Mouse (Mus musculus) right cerebral cortex, adult 18-20 months (tissue): ENCODE results near the gene Tmem266.
A peak's percentile ranks its signal among the peaks of the same experiment; 100 is the strongest.

Experiments used
- DNase-seq: peaks from one replicate; pipeline ENCODE4 v3.0.0; 2022; ENCODE audit warnings: mixed read lengths

Tmem266 gene

DNA sequence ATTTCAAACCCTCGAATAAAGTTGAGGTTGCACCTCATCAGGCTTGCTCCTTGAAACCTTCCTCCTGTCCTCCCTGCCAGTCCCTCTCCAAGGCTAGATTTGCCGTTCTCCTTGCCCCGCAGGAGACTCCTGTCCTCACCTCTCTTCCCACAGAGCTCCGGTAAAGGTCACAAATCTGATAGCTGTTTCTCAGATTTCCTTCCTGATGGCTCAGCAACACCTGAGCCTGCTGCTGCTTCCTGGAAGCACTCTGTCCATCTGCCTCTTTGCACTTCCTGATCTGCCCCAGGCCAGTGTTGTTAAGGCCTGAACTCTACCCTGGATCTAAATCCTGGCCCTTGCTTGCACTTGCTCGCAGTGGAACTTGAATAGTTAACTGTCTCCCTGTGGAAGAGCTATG is 5.8 kb downstream of the Tmem266 start:
- DNase-seq, result no peak

DNA sequence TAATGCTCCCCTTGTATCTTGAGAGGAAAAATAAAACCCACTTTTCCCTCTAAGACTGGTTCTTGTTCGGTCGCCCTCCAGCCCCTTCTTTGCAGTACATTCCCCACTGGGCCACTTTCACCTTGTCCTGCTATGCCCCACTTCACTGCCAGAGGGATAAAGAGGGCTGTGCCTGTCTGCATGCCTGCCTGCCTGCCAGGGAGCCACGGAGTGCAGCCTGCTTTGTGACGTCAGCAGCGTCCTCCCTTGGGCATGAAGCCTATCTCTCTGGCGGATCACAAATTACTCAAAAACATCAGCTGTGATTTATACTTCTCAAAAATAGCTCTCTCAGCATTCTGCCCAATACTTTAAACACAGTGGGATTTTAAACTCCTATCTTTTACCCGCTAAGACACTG is 6.2 kb downstream of the Tmem266 start:
- DNase-seq, result peak; percentile 33

DNA sequence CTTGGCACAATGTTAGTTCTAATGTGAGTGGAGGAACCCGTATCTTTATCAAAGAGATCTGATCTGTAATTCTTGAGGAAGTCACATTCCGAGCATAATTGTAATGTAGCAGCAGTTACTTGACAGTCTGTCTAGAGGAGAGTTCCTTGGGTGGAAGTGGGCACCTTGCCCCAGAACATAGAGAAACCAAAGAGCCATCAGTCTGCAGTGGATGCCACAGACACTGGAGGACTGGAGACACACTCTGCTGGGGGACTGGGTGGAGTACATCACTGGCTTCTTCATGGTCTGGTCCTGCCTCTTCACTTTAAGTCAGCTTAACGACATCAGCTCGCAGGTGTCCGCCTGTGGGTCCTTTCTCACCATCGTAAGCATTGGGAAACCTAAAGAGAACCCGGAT is 17.5 kb downstream of the Tmem266 start:
- DNase-seq, result no peak

DNA sequence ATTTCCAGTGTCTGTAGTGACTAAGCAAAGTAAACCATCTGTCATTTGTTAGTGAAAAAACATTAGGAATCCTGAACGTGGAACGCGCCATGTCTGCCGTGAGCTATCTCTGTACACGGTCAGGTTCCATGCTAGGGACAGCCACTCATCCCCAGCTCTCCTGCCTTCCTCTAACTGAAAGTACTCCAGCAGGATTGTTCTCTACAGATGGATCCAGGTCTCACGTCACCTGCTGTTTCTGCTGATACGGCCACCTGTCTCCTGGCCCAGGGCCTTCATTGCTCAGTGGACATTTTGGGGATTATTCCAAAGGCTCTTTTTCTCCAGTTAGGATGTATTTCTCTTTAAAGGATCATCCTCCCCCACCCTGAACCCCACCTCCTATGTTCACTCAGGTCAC is 18.6 kb downstream of the Tmem266 start:
- DNase-seq, result no peak

DNA sequence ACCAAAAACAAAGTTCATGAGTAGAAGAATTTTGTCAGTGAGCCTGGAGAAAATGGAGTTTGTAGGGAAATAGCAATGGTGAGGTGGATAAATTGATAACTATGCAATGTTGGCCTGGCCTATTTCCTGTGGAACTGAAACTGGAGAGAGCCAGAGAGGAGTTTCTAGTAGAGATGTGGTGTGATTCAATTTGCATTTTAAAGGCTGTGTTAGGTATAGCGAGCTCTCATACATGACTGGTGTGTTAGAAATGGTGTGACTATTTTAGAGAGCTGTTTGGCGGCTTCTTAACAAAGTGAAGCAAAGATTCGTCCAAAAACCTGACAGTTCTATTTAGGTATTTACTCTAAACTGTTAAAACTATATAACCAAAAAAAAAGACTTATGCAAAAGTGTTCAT is 22.0 kb downstream of the Tmem266 start:
- DNase-seq, result no peak

DNA sequence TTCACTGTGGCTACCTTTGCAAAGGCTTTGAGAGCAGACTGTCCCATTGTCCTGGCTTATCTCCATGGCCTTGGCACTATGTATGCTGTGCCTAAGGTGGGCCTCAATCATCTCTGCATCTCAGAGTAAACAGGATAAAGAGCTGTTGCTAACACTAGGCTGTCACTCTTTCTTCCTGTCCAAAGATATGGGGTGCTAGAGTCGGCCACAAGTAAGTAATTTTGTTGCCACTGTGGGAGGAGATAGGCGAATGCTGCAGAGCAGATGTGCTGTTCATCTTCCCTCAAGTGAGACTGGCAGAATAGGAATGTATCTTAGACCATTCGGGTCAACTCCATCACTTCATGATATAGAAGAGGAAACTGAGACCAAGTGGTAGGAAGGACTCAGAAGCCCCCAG is 28.0 kb downstream of the Tmem266 start:
- no peak for DNase-seq

DNA sequence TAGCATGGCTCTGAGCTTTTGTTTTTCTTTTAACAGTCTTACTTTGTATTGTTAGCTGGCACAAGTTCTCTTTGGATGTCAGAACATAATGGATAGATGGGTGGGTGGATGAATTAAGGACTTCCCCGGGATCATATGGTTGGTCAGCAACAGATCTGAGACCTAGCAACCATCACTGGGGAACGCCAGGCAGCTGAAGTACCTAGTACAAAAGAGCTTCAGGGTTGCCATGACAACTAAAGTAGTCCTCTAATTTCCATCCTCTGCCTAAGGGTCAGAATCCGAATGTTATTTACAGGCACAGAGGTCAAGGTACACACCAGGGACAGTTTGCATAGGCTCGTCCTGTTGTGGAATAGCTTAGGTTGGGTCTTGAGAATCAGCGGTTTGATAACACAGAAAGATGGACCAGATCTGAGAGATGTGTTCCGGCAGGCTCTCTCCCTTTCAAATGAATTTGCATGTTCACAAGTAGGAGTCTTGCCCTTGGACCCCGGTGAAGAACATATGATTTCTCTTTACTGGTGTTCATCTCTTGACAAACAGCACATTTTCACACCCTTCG is 28.6 kb downstream of the Tmem266 start:
- DNase-seq, result no peak

DNA sequence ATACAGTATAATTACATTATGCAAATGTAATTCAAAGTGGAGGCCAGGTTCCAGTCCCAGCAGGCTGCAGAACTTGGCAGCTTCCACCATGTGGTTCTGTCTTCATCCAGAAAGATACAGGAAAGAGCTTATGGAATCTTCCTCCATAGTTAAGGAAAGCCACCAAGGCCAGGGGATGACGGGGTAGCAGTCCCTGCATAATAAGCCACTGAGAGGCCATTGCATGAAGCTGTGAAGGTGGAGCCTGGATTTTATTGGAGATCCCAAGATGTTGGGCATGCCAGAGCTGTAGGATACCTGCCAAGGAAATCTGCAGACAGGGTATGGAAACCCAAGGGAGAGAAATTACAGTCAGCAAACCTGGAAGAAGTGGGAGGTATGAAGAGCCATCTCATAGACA is 30.5 kb downstream of the Tmem266 start:
- peak; percentile 7 for DNase-seq

DNA sequence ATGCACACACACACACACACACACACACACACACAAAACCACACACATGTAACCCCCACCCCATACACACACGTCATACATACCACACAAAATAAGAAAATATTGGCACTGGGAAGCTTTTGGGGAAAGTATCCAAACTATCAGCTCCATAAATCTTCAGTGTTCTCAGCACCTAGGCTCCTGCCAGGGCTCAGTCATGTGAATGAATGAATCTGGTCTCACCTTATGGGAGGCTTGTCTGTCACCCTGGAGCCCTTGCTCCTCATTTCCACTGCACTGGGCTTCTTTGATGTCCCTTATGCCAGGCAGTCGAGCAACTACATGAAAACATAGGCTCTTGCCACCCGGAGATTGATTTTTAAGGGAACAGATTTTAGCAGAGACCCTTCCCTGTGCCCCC is 33.7 kb downstream of the Tmem266 start:
- no peak for DNase-seq

DNA sequence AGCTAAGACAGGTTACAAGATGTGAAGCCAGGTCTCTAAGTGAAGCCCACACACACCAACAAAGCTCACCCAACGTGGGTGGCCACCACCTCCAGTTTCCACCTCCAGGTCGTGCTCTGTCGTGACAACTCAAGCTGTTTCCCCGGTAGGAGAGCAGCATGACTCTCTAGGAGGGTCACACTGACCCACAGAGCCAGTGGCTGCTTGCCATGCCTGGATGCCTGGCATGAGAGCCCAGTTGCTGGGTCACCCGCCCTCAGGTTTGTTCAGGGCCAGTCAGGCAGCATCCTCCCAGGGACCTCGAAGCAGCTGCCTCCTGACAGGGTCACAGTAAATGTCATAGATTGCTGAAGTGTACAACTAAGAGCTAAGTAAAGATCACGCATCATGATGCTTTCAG is 34.1 kb downstream of the Tmem266 start:
- no peak for DNase-seq

DNA sequence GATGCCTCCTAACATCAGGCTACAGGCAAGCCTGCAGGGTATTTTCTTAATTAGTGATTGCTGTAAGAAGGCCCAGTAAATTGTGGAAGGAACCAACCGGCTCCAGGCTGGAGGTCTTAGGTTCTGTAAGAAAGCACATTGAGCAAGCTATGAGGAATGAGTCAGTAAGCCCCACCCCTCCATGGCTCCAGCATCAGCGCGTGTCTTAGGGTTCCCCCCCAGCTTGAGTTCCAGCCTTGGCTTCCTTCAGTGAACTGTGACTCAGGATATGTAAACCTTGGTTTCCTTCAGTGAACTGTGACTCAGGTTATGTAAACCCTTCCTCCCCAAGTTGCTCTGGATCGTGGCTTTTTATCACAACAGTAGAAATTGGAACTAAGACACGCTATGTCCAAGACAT is 35.3 kb downstream of the Tmem266 start:
- DNase-seq, result no peak

DNA sequence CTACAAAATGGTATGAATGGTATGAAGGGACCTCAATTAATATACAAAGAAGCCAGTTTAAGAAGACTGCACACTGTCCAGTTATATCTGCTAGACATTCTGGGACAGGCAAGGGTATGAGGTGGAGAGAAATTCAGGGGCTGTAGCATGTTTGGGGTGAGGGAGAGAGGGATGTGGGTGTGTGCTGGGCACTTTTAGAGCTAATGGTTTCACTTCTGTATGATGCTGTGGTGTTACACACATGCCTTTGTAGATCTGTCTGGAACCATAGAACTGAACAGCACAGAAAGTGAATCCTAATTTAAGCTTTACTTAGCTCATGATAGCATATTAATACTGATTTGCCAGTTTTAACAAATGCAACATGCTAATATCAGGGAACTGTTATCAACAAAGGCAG is 37.0 kb downstream of the Tmem266 start:
- DNase-seq, result no peak

DNA sequence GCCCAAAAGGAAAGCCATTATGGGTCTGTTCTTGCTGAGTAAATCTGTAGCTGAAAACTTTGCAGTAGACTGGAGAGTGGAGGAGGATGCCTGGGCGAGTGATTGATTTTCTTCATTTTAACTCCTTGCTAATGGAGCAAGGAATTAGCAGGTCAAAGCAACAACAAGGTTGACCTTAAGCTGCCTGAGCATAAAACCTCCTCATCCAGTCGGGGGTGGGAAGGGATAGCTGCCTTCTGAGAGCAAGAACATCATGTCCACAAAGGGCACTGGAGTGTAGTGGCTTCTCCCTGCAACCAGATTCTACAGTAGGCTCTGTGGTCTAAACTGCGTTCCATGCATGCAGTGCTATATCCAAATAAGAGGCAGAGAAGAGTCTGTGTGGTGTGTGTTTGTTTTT is 41.3 kb downstream of the Tmem266 start:
- no peak for DNase-seq

DNA sequence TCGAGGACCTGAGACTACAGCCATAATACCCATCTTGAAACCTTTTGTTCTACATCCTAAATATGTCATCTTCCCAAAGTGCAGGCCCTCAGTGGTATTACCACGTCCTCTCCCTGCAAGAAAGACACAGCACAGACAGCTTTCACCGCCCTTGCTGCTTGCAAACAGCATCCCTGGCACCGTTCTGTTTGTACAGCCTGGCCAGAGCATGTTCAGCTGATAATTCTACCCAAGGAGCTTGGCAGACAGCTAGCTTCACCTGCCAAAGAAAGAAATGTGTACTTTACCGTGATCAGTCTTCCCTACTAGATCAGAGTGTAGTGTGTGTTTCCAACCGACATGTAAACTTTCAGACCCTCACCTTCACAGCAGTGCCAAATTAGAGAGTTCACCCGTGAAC is 45.2 kb downstream of the Tmem266 start:
- no peak for DNase-seq

DNA sequence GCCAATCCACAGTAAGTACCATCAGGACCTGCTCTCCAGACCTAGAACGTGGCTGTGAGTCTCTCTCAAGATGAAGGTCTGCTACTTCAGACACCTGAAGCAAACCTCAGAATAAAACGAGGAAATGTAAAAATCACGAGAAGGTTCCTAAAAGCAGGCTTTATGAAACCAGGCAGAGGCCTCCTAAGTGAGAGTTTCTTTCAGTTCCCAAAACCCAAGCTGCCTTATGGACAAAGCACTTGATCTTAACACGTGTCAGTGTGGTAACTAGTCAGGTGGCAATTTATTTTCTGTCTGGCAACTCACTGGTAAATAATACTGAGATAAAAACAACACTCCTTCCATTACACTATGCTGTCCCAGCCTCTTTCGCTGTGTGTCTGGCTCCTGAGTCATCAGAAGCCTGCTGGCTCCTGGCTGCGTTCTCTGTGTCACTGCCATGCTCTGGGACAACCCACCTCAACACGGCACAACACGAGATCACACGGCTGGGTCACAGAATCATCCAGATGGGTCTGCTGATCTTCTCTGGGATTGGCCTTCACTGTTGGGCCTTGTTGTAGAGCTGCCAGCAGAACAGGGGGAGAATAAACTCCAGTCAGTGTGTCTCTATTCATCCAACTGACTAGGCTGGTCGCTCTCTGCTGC is 51.0 kb downstream of the Tmem266 start:
- no peak for DNase-seq

DNA sequence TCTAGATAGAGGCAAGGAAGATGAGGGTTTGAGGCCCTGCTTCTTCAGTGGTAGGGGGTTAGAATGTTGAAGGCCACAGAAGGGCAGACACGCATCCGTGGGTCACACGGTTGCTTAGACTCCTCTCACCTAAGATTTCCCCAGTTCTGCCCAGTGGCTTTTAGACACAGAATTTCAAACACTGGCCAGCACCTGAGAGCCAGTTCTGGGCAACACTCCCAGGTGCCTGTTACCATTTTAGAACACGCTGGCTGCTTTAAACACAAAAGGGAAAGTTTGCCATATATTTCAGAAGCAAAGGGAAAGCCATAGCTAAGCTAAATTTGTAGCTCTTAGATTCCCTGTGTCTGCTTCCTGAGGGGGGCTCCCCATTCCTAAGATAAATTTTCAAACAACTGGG is 54.7 kb downstream of the Tmem266 start:
- DNase-seq, result no peak

DNA sequence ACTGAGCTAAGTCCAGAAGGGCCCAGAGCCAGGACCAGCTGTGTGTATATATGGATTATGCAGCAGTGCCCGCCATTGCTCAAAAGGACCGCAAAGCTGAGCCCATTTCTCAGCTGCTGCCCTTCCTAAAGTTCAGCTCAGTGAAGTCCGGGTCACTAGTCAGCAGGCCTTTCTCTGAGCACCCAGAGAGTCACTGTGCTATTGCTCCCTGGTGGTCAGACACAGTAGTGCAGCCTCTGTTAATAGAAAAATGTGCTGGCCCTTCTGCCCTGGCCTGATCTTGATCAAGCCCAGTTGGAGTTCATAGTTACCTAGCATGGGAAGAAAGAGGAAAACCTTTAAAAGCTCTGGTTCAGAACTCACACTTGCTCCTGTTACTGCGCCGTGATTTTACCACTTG is 55.7 kb downstream of the Tmem266 start:
- no peak for DNase-seq

DNA sequence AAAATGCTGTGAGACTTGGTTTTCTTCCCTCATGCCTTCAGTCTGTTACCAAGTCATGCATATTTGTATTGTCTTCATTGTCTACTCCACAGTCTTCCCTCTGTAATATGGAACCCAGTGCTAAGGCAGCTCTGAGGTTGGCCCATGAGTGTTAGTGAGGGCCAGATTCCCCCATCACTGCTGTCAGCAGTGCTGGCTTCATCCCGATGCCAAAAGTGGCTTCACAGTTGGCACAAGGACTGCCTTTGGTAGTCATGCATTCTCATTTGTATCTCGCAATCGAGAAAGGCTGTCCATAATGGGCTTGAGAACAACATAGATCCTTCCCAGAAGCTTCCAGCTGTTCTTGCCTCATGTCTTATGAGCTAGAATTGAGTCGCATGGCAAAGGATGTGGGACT is 59.4 kb downstream of the Tmem266 start:
- no peak for DNase-seq

DNA sequence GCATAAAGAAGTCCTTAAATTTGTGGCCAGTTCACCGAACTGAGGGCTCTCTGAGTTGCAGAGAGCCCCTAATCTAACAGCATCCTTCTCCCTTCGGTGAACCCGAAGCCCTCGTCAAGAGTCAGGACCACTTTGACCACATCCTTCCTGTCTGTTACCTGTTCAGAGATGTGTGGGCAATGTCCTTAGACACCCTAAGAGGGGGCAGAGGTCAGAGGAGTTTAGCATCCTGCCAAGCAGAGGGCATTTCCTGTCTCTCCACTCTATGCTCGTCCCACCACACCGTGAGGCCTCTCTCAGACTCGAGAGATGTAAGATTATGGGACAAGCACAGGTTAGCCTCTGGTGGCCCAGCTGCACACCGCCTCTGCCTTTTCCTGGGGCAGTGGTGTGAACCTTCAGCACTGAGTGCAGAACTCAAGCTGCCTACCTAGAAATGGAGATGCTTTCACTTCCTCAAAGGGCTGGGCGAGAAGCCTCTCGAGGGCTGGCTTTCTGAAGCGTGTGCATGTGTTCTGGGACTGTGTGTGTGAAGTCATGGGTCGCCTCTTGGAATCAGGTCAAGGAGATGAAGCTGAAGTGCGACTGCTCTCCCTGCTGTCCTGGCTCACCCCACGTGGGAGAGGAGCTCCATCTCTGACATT is 61.3 kb downstream of the Tmem266 start:
- DNase-seq, result no peak

DNA sequence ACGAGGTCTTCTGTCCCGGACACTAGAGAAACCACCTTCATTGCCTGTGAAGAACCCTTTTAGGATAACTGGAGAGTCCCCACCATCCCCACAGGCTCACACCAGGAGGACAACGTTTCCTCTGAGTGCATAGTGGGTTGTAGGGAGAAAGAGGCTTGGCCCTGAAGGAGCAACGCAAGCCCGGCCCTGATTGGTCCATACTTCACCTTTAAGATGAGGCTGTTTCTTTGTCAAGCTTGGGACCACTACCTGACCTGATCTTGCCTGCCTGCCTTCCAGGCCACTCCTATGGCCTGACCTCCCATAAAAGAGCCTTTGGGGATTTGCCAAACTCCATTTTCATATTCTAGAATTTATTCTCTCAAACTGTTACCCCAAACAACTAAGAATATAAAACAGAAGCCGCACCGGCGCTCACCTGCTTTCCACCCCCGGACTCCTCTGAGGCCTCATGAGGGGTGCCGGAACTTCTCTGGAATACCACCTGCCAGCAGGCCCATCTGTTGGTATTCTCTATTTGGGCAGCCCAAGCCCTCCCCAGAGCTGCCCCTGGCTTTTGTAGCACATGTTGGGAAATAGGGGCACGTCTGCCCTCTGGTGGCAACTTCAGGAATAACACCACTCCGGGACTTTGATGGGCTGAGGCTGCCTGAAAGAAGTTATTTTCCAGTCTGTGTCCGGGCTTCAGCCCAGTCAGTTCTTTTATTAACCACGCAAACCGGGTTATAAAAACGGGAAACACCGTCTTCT is 65.4 kb downstream of the Tmem266 start:
- peak; percentile 67 for DNase-seq

DNA sequence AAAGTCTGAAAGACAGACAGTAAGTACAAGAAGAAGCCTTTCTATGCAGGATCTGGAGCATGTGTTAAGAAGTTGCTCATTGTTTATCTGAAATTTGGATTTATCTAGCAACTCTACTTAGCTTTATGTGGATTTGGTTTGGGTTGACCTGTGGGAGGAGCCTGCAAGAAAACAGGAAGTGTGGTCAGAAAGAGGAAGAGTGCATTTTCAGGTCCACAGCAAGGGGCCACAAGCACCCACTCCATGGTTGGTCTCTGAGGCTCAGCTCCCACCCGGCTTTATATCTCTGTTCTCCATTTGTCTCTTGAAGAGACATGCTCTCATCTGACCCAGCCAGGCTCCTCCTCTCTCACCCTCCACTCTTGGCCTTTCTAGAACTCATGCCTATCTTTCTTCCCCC is 68.9 kb downstream of the Tmem266 start:
- no peak for DNase-seq

DNA sequence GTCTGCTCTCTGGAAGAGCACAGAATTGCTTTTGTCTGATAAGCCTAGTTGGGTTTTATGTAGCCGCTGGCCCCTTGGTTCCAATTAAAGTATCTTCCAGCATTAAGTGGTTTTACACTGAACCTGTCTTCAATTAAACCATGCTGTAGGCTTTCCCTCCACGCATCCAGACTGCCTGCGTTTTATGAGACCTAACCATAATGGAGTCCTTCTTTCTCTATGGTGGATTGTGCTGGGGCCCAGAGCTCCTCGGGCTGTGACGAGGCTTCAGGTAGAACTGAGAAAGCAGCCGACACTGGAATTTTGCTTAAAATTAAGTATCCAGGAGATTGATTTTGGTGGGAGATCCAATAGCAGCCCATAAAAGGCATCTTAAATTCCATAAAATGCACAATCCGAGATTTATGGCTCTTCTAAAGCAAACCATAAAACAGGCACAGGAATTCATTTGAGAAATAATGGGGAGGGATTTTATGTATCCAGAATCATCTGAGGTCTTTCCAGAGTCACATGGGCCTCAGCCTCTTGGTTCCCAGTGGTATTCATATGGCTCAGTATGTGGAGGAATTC is 72.4 kb downstream of the Tmem266 start:
- no peak for DNase-seq

DNA sequence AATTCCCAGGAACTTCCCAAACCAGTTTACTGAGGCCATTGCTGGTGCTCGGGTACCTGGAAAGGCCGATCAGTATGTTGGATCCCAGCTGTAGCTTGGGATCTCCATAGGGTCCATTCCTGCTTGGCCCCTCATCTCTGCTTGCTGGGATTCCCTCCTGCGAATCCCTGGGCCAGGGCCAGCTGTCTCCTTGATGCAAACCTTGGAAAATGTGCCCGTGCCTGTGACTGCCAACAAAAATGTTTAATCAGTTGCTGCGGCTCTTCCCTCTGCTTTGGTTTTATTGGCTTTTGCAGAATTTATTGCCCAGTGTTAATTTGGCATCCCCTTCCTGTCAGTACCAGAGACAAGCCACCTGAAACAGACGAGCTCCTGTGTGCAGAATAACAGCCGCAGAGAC is 75.6 kb downstream of the Tmem266 start:
- no peak for DNase-seq

DNA sequence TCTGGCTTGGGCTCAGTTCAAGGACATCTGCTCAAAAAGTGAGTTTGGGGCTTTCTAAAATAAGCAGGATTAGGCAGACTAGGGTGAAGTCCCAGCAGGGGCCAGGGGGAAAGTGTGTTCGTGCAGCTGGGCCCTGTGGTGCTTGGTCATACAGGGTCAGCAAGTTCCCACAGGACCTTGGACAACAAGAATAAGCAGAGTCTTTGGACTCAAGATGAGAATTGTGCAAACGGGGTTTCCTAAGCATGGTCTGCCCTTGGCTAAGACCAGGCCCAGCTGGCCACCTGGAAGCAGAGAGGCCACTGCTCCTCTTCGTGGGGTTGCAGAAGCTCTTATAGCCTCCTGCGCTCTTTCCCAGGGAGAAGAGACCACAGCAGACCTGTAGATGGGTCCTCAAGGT is 77.5 kb downstream of the Tmem266 start:
- DNase-seq, result no peak
